Mouse (Mus musculus) stomach, postnatal 0 days (tissue): ENCODE measurements around the gene Actn1.

Source experiments
- CTCF ChIP-seq: IDR thresholded peaks from 2 replicates; pipeline ENCODE4 v1.5.1; 2016; ENCODE audit warnings: antibody characterized with exemption, low read depth, mild to moderate bottlenecking, moderate library complexity
- EP300 ChIP-seq: optimal IDR thresholded peaks from 2 replicates; pipeline ENCODE3; 2016; ENCODE audit warnings: antibody characterized with exemption

DNA sequence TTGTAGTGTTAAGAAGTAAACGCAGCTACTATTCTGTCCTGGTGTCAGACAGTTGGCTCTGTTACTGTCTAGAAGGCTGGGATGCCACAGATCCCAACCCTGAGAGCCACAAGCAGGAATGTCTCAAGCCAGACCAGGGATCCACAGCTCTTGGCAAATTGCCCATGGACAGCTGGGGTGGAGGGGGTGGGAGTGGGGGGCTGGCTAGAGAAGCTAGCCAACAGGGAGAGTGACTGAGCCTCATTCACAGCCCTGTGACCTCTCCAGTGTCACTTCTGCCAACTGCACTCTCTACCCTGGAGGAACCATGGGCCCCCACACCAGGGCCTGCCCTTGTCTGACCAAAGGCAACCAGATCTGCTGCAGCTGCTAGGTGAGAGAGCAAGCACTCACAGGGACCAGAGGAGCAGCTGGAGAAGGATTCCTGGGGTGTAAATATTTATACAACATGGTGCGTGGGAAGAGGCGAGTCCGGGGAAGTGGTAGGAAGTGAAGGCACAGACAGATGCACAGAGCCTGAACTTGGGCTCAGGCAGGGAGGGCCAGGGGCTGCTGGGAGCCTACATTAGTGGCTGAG lies 136.9 kb downstream of the Actn1 start:
- TF ChIP-seq CTCF (no peak), EP300 (no peak)
